Mouse (Mus musculus): ENCODE measurements around the gene Knl1.

DNA sequence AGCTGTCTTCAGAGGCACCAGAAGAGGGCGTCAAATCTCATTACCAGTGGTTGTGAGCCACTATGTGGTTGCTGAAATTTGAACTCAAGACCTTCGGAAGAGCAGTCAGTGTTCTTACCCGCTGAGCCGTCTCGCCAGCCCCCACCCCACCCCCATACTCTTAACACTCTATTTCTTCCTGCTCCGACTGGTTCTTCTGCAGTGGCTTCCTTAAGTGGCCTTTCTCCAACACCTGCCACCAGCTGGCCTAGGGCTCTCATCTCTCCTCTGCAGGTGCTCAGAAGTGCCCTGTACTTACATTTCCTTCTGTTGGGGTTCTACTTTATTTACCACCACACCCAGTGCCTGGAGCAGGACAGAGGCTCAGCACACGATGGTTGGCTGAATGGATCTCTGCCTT, 31.9 kb upstream of the Knl1 start:
- TF ChIP-seq CTCF (IDR thresholded peaks at IDR 0.05; ENCODE audit: low read depth) (no peak), EP300 (optimal IDR thresholded peaks at IDR 0.05) (no peak)

All from stomach, postnatal 0 days (tissue).